Mouse (Mus musculus) c-Kit-negative CD71-positive TER-119-positive erythroid progenitor cells, embryonic 14.5 days (primary cell): ENCODE data around the gene Ripk4.

Experiments used
- DNase-seq: peaks from one replicate; pipeline ENCODE4 v3.0.0-alpha.2; 2013; ENCODE audit warnings: low read depth, low spot score

Ripk4 gene

GRCm38 (mm10) chr16:97734760-97735322, 28.7 kb downstream of the Ripk4 start:
- DNase-seq, result no peak

- no peak for DNase-seq
Measured at GRCm38 (mm10) chr16:97733599-97733998, 30.0 kb downstream of the Ripk4 start.

GRCm38 (mm10) chr16:97730321-97730720, 33.3 kb downstream of the Ripk4 start:
- DNase-seq, result no peak

GRCm38 (mm10) chr16:97726436-97726835, 37.2 kb downstream of the Ripk4 start:
- DNase-seq, result no peak

- DNase-seq, result no peak
Measured at GRCm38 (mm10) chr16:97720093-97720492, 43.5 kb downstream of the Ripk4 start.

- no peak for DNase-seq
Measured at GRCm38 (mm10) chr16:97719392-97719983, 44.1 kb downstream of the Ripk4 start.

GRCm38 (mm10) chr16:97716567-97716966, 47.0 kb downstream of the Ripk4 start:
- no peak for DNase-seq

GRCm38 (mm10) chr16:97712129-97712528, 51.5 kb downstream of the Ripk4 start:
- DNase-seq, result no peak

- no peak for DNase-seq
Measured at GRCm38 (mm10) chr16:97701871-97702270, 61.7 kb downstream of the Ripk4 start.

GRCm38 (mm10) chr16:97697769-97698168, 65.8 kb downstream of the Ripk4 start:
- no peak for DNase-seq

- DNase-seq, result no peak
Measured at GRCm38 (mm10) chr16:97695709-97696108, 67.9 kb downstream of the Ripk4 start.
